In genomic region chr14:21982096-21982591, GRCm38 (mm10) we compare ENCODE assay signal across 8 mouse cellular contexts. TPM values are rescaled to one million over a fixed set of nuclear protein-coding genes. Genes with fewer than 3 reads are reported as not detected.
A peak's percentile ranks its signal among the peaks of the same experiment; 100 is the strongest.
DNase-seq lines count a peak whose midpoint lies in the region; ATAC-seq and TF ChIP-seq lines count a peak whose summit lies in the region.

No protein-coding gene starts in this region.

- 27% methylated on average over 14 of the region's 14 CpGs for WGBS in kidney, postnatal 0 days
- WGBS in neural tube, embryonic 15.5 days, result 13% methylated on average over 14 of the region's 14 CpGs

- H3K9ac ChIP-seq in kidney, postnatal 0 days (ENCODE audit: low read depth, low read length), result peak overlapping the region; percentile 85
- peak overlapping the region; percentile 53 for H3K9ac ChIP-seq in neural tube, embryonic 15.5 days (replicated peaks)

- no peak for ATAC-seq in kidney, postnatal 0 days (replicated peaks; ENCODE audit: low FRiP score, low read depth)
- ATAC-seq in neural tube, embryonic 15.5 days (ENCODE audit: low FRiP score), result no peak
- no peak for ATAC-seq in granulocyte monocyte progenitor cell, adult 5-6 weeks (replicated peaks; ENCODE audit: poor library complexity, severe bottlenecking)

- DNase-seq in adrenal gland, adult 18-20 months (ENCODE audit: low spot score in 2 of 2), result peak; percentile 52 to 62
- DNase-seq in adrenal gland, postnatal 10 days, result no peak
- DNase-seq in urinary bladder, postnatal 25 days (ENCODE audit: low spot score), result peak; percentile 11
- DNase-seq in urinary bladder, adult 18-20 months (ENCODE audit: low spot score in 2 of 2), result no peak
- peak; percentile 55 for DNase-seq in kidney, postnatal 0 days (ENCODE audit: low spot score)
- no peak for DNase-seq in adipocyte (ENCODE audit: low spot score)

- peaks cover 10% of the 10 kb centered on the region; the same call in 1 of the 2 replicates for H3K4me1 ChIP-seq in kidney, postnatal 0 days (replicated peaks; ENCODE audit: insufficient read depth, low read length)
- peaks cover 50% of the 10 kb centered on the region for H3K4me1 ChIP-seq in neural tube, embryonic 15.5 days

- TF ChIP-seq CTCF in kidney, postnatal 0 days (IDR thresholded peaks at IDR 0.05; ENCODE audit: low read depth), result no peak

- peak overlapping the region; percentile 89 for H3K4me2 ChIP-seq in kidney, postnatal 0 days (ENCODE audit: low read length)
- H3K4me2 ChIP-seq in neural tube, embryonic 15.5 days, result peak overlapping the region; percentile 65

- peak overlapping the region; percentile 67 for H3K4me3 ChIP-seq in kidney, postnatal 0 days (replicated peaks; ENCODE audit: low read depth, low read length)
- peak overlapping the region; percentile 41 for H3K4me3 ChIP-seq in neural tube, embryonic 15.5 days (replicated peaks)

- peak overlapping the region; percentile 91 for H3K27ac ChIP-seq in kidney, postnatal 0 days
- H3K27ac ChIP-seq in neural tube, embryonic 15.5 days (replicated peaks), result peak overlapping the region; percentile 78

- no peaks in the 10 kb centered on the region for H3K27me3 ChIP-seq in kidney, postnatal 0 days (ENCODE audit: insufficient read depth, low read length)
- no peaks in the 10 kb centered on the region for H3K27me3 ChIP-seq in neural tube, embryonic 15.5 days (replicated peaks)

- no peaks in the 10 kb centered on the region for H3K9me3 ChIP-seq in kidney, postnatal 0 days (replicated peaks; ENCODE audit: low read length)
- H3K9me3 ChIP-seq in neural tube, embryonic 15.5 days (replicated peaks), result no peaks in the 10 kb centered on the region

- H3K36me3 ChIP-seq in kidney, postnatal 0 days (ENCODE audit: insufficient read depth, low read length), result peaks cover 11% of the 10 kb centered on the region
- H3K36me3 ChIP-seq in neural tube, embryonic 15.5 days, result no peaks in the 10 kb centered on the region

RNA-seq across cellular contexts. Expression of gene Zfp503, which starts 7.3 kb away (rescaled TPM):
- 10 to 100 TPM; 21.9 to 25.3 TPM for total RNA-seq in adrenal gland, adult 18-20 months (2021)
- total RNA-seq in adrenal gland, postnatal 10 days (2021), result 10 to 100 TPM; 17.9 to 25.1 TPM
- polyA plus RNA-seq in kidney, postnatal 0 days (2015; fragmentation: Nextera tagmentation; extraction: Ambion mirVana), result 34.2 and 41.4 TPM in 2 replicates
- polyA plus RNA-seq in neural tube, embryonic 15.5 days (2015; fragmentation: Nextera tagmentation; extraction: Ambion mirVana), result 12.7 and 12.9 TPM in 2 replicates
- not detected in 2 replicates for total RNA-seq in granulocyte monocyte progenitor cell, adult 5-6 weeks (2014; fragmentation: Nextera tagmentation)
- total RNA-seq in granulocyte monocyte progenitor cell, adult 5-6 weeks (2017), result 0.04 and 0.05 TPM in 2 replicates

RNA-seq across cellular contexts. Expression of gene Lrmda, which starts 37.4 kb away (rescaled TPM):
- total RNA-seq in adrenal gland, adult 18-20 months (2021), result 1 to 10 TPM; 6.8 to 9.1 TPM
- total RNA-seq in adrenal gland, postnatal 10 days (2021), result 1 to 10 TPM; 3.6 to 4.9 TPM
- 0.83 and 1.3 TPM in 2 replicates for polyA plus RNA-seq in kidney, postnatal 0 days (2015; fragmentation: Nextera tagmentation; extraction: Ambion mirVana)
- polyA plus RNA-seq in neural tube, embryonic 15.5 days (2015; fragmentation: Nextera tagmentation; extraction: Ambion mirVana), result 0.49 and 0.68 TPM in 2 replicates
- 30.9 and 34.8 TPM in 2 replicates for total RNA-seq in granulocyte monocyte progenitor cell, adult 5-6 weeks (2014; fragmentation: Nextera tagmentation)
- total RNA-seq in granulocyte monocyte progenitor cell, adult 5-6 weeks (2017), result 19.3 and 23.4 TPM in 2 replicates

Comparison
In these comparisons a context has a peak if more than half of its experiments do, and no peak if none do; other contexts are left out.
1. DNase-seq: peak in adrenal gland, adult 18-20 months (2 of 2), urinary bladder, postnatal 25 days (single experiment) and kidney, postnatal 0 days (single experiment); none in adrenal gland, postnatal 10 days (single experiment), urinary bladder, adult 18-20 months (0 of 2) and adipocyte (single experiment).
2. RNA of gene Zfp503, which starts 7.3 kb away (total RNA-seq): 21.9 to 25.3 TPM in adrenal gland, adult 18-20 months and 17.9 to 25.1 TPM in adrenal gland, postnatal 10 days; 0.04 to 0.05 TPM in granulocyte monocyte progenitor cell, adult 5-6 weeks; every median in the first group is over 10 times any median in the second.